Mouse (Mus musculus) adipocyte (in vitro differentiated cells): ENCODE data around the gene Eif2a.

Source experiments
- DNase-seq: peaks from one replicate; pipeline ENCODE4 v3.0.0-alpha.2; 2016; ENCODE audit warnings: low spot score

Eif2a gene

DNA sequence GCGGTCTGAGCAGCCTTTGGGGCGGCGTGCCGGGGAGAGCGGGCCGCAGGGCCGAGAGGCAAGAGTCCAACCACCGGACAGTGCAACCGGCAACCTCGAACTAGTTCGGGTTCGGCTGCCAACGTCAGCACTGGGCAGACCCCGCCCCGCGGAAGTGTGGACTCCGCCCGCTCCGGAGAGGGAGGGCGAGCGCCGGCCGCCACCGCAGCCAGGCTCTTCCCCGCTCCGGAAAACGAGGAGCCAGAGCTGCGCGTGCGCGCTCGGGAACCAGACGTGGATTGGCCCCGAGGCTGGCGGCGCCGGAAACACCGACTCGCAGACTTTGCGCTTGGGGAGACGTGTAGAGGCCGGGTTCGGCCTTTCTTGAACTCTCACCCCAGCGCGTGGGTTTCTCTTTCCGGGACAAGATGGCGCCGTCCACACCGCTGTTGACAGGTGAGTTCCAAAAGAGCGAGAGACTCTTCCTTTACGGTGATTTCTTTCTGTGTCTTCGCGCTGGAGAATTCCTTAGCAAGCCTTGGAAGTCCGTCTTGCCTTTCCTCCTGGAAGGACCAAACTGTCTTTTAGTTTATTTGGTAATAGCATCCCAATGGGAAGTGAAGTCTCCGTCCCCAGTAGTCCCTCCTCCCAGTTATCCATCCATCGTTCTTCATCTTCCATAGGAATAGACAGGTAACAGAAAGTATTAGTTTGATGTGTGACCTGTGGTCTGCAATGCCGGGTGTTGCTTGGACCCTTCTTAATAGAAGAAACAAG, at the start of gene Eif2a, which contains the start of gene Serp1:
Eif2a (plus strand) TSS at position 170 of the 756 bp plus-strand sequence.
Serp1 (minus strand) TSS at position 241 of the 756 bp plus-strand sequence.
- DNase-seq: peak; percentile 99

- DNase-seq: no peak
These were observed 46.7 kb upstream of the Eif2a start for GRCm38 (mm10) chr3:58478755-58479455.

DNA sequence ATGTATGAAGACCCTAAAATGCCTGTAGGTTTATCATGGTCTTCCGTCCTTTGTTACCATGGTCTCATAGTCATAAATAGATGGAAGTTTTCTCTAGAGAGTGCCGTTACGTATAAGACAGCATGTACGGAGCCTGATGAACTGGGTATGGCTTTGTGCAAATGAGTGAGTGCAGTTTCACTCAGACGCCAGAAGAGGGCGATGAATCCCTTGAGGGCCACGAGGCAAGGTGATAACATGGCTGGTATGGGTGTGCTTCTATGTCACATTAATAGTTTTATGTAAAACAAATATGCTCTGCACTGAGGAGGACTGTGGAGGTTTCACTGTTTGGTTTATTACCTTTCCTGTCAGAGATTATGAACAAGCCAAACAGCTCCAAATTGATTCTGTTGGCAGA, 39.7 kb upstream of the Eif2a start:
- no peak for DNase-seq

DNA sequence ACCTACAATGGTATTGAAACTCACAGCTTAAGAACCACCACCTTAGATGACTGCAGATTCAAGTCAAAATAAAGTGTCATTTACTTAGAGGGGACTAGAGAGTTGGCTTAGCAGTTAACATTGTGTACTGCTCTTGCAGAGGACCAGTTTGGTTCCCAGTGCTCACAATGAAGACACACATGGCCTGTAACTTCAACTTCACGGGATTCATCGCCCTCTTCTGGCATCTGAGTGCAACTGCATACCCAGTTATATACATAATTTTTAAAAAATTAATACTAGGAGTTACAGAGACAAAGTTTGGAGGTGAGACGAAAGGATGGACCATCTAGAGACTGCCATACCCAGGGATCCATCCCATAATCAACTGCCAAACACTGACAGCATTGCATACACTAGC, 38.5 kb upstream of the Eif2a start:
- DNase-seq: no peak

DNA sequence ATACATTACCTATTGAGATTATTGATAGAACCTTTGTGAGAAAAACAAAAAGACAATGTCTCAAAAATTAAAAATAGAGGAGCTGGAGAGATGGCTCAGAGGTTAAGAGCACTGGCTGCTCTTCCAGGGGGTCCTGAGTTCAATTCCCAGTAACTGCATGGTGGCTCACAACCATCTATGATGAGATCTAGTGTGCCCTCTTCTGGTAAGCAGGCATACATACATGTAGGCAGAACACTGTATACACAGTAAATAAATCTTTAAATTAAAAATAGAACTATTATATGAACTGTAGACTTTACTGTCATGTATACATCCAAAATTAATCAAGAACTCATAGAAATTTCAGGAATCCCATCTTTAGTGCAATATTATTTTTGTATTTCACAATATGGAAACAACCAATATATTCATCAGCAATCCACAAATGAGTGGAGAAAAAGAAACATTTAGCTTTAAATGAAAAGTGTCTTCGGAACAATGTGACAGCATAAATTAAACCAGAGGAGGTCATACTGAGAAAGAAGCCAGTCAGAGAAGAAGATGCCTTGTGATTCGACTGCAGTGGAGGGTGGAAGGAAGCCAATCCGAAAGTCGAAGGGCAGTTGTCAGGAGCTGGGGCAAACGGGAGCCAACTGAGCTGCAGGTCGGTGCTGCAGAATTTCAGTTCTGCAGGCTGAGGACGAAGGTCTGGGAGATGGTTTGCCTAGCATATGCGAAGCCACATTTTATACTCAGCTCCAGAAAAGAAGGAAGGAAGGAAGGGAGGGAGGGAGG, 37.4 kb upstream of the Eif2a start:
- DNase-seq: peak; percentile 65

- peak; percentile 71 for DNase-seq
These were observed 34.8 kb upstream of the Eif2a start for GRCm38 (mm10) chr3:58490787-58491186.

- DNase-seq: no peak
These were observed 32.0 kb upstream of the Eif2a start for GRCm38 (mm10) chr3:58493621-58494020.

DNA sequence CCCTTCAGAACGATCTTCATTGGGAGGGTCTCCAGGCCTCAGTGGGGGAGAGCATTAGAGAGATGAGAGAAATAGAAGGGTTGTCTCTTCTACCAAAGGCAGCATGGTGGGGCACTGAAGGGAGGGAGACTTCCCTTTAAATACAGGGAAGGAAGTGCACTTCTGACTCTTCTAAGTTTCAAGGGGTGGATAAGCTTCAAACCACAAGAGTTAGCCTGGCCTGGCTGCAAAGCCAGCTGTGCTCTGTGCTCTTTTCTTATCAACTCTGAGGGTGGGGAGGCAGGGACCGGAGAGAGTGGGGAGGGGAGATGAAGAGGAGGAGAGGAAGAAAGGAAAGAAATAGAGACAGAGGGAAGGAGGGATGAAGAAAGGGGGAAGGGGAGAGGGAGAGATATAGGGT, 23.7 kb upstream of the Eif2a start:
- no peak for DNase-seq

- DNase-seq: peak; percentile 38
These were observed 21.8 kb upstream of the Eif2a start for GRCm38 (mm10) chr3:58503720-58504333.

GRCm38 (mm10) chr3:58504676-58505075, 20.9 kb upstream of the Eif2a start:
- no peak for DNase-seq

GRCm38 (mm10) chr3:58508020-58508750, 17.4 kb upstream of the Eif2a start:
- peak; percentile 64 for DNase-seq

DNA sequence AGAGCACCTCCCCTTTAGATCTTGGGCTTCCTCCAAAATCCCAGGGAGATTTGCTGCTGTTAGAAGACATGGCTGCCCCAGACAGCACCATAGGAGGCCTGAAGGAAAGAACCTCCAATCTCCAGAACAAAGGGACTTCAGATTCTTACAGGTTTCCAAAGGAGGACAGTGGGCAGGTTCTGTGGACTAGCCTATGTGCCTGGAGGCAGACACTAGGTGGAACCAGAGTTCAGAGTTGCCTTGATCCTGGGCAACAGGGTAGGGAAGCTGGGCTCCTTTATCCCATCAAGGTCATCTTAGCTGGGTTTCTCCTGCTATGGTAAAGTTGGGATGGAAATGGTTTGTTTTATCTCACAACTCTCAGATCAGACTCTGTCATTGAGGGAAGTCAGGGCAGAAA, 14.0 kb upstream of the Eif2a start:
- DNase-seq: peak; percentile 43

DNA sequence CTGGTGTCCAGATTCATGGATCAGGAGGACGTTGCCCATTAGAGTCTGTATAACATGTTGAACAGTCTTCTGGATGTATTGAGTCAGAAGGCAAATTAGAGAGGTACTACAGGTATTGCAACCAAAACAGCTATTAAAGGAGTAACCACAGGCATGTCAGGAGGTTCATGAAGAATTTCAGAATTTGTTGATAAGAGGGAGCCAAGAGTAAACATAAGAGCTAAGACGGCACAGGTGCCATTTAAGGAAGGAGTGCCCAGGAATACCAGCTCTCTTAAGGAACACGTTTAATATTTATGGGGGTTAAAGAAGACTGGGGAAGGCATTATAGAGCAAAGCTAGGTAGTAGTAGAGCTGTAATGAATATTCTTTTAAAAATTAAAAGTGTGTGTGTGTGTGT, 12.9 kb upstream of the Eif2a start:
- DNase-seq: no peak

- DNase-seq: no peak
These were observed 12.1 kb upstream of the Eif2a start for GRCm38 (mm10) chr3:58513483-58513882.

- no peak for DNase-seq
These were observed 9.5 kb upstream of the Eif2a start for GRCm38 (mm10) chr3:58515947-58516601.

DNA sequence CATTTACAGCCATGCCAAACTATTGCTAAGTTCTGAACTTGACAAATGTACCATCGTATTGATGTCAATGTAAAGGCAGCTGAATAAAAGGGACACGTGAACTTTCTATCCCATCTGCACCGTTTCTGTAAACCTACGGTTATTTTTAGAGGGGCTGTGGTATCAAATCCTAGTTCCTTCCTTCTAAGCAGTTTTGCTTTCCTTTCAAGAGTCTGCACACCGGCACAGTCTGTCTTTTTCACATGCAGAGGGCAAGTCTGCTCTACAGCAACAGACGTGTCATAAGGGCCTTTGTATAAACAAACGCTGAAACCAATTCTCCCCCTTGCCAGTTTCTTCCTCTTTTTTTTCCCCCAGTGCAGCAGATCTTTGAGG, 9.0 kb upstream of the Eif2a start:
- no peak for DNase-seq

GRCm38 (mm10) chr3:58517258-58517657, 8.4 kb upstream of the Eif2a start:
- no peak for DNase-seq

- no peak for DNase-seq
These were observed 7.8 kb upstream of the Eif2a start for GRCm38 (mm10) chr3:58517800-58518199.

DNA sequence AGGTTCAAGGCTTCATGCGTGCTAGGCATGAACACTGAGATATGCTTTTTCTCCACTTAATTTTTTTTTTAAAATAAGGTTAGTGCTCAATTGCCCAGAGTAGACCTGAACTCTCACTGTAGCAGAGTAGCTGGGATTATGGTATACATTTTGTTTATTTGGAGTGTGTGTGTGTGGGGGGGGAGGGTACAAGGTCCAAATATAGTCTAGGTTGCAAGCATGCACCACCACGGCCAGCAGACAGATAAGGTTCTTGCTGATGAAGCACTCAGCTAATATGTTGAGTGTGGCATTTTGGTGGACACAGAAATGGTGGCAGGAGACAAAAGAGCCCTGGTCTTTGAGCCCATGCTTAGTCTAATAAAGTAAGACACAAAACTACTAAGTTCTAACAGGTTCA, 6.7 kb upstream of the Eif2a start:
- no peak for DNase-seq

GRCm38 (mm10) chr3:58519536-58519935, 6.1 kb upstream of the Eif2a start:
- DNase-seq: no peak

- no peak for DNase-seq
These were observed 5.3 kb upstream of the Eif2a start for GRCm38 (mm10) chr3:58520286-58520685.
